Mouse (Mus musculus): ENCODE data around the gene Gcnt1. TPM values are rescaled to one million over a fixed set of nuclear protein-coding genes. Genes with fewer than 3 reads are reported as not detected.

The Gcnt1 gene
- total and polyA plus RNA-seq, 2 experiments from 2014 or later, result 2.5 to 9.9 TPM

GRCm38 (mm10) chr19:17337057-17337679 lies 35.5 kb downstream of the Gcnt1 start:
- peaks cover 36% of the 10 kb centered on the region for H3K4me1 ChIP-seq (ENCODE audit: control insufficient read depth, insufficient read depth)
- ATAC-seq (ENCODE audit: insufficient read depth, low read depth) (no peak), DNase-seq (ENCODE audit: low spot score) (no peak)
- TF ChIP-seq CTCF (IDR thresholded peaks at IDR 0.05; ENCODE audit: low read depth) (no peak), EP300 (IDR thresholded peaks at IDR 0.05; ENCODE audit: low read depth) (no peak)
- no peaks in the 10 kb centered on the region for H3K9me3 ChIP-seq (replicated peaks; ENCODE audit: control insufficient read depth, low read length)
- H3K27ac ChIP-seq (ENCODE audit: low read depth), result no peak overlapping the region
- no peak overlapping the region for H3K9ac ChIP-seq (replicated peaks; ENCODE audit: low read depth, low read length)
- no peak overlapping the region for H3K4me2 ChIP-seq (ENCODE audit: low read depth, low read length)
- peaks cover 4% of the 10 kb centered on the region; the same call in 1 of the 2 replicates for H3K36me3 ChIP-seq (replicated peaks; ENCODE audit: control insufficient read depth, insufficient read depth, low read length)
- H3K4me3 ChIP-seq (ENCODE audit: low read depth, low read length), result no peak overlapping the region
- WGBS, result 60% methylated on average over 7 of the region's 7 CpGs
- no peaks in the 10 kb centered on the region for H3K27me3 ChIP-seq (ENCODE audit: control insufficient read depth, insufficient read depth, low read length)

- H3K27me3 ChIP-seq (ENCODE audit: control insufficient read depth, insufficient read depth, low read length), result no peaks in the 10 kb centered on the region
- no peak overlapping the region for H3K4me3 ChIP-seq (ENCODE audit: low read depth, low read length)
- no peak overlapping the region for H3K4me2 ChIP-seq (ENCODE audit: low read depth, low read length)
- DNase-seq (ENCODE audit: low spot score), result no peak
- TF ChIP-seq EP300 (IDR thresholded peaks at IDR 0.05; ENCODE audit: low read depth) (no peak), CTCF (IDR thresholded peaks at IDR 0.05; ENCODE audit: low read depth) (no peak)
- H3K9ac ChIP-seq (replicated peaks; ENCODE audit: low read depth, low read length), result no peak overlapping the region
- H3K9me3 ChIP-seq (replicated peaks; ENCODE audit: control insufficient read depth, low read length), result no peaks in the 10 kb centered on the region
- no peak for ATAC-seq (ENCODE audit: insufficient read depth, low read depth)
- H3K27ac ChIP-seq (ENCODE audit: low read depth), result no peak overlapping the region
- peaks cover 36% of the 10 kb centered on the region for H3K4me1 ChIP-seq (ENCODE audit: control insufficient read depth, insufficient read depth)
- peaks cover 4% of the 10 kb centered on the region; the same call in 1 of the 2 replicates for H3K36me3 ChIP-seq (replicated peaks; ENCODE audit: control insufficient read depth, insufficient read depth, low read length)
- WGBS, result 77% methylated on average over 7 of the region's 7 CpGs
Observed at GRCm38 (mm10) chr19:17336646-17337045, 36.0 kb downstream of the Gcnt1 start.

- H3K36me3 ChIP-seq (replicated peaks; ENCODE audit: control insufficient read depth, insufficient read depth, low read length), result peaks cover 11% of the 10 kb centered on the region
- TF ChIP-seq EP300 (IDR thresholded peaks at IDR 0.05; ENCODE audit: low read depth), result no peak
- no peak for TF ChIP-seq CTCF (IDR thresholded peaks at IDR 0.05; ENCODE audit: low read depth)
- 59% methylated on average over 12 of the region's 12 CpGs for WGBS
- no peaks in the 10 kb centered on the region for H3K27me3 ChIP-seq (ENCODE audit: control insufficient read depth, insufficient read depth, low read length)
- no peak overlapping the region for H3K27ac ChIP-seq (ENCODE audit: low read depth)
- no peaks in the 10 kb centered on the region for H3K9me3 ChIP-seq (replicated peaks; ENCODE audit: control insufficient read depth, low read length)
- ATAC-seq (ENCODE audit: insufficient read depth, low read depth), result no peak
- H3K4me2 ChIP-seq (ENCODE audit: low read depth, low read length), result peak overlapping the region; percentile 21
- H3K4me1 ChIP-seq (ENCODE audit: control insufficient read depth, insufficient read depth), result peaks cover 36% of the 10 kb centered on the region
- H3K4me3 ChIP-seq (ENCODE audit: low read depth, low read length), result no peak overlapping the region
- no peak for DNase-seq (ENCODE audit: low spot score)
- H3K9ac ChIP-seq (replicated peaks; ENCODE audit: low read depth, low read length), result no peak overlapping the region
Observed at GRCm38 (mm10) chr19:17334644-17335333, 37.9 kb downstream of the Gcnt1 start.

GRCm38 (mm10) chr19:17333043-17333442 lies 39.6 kb downstream of the Gcnt1 start:
- Histone ChIP-seq H3K4me3 (ENCODE audit: low read depth, low read length) (no peak overlapping the region), H3K9me3 (replicated peaks; ENCODE audit: control insufficient read depth, low read length) (no peaks in the 10 kb centered on the region), H3K27me3 (ENCODE audit: control insufficient read depth, insufficient read depth, low read length) (no peaks in the 10 kb centered on the region), H3K4me1 (ENCODE audit: control insufficient read depth, insufficient read depth) (peaks cover 36% of the 10 kb centered on the region), H3K27ac (ENCODE audit: low read depth) (peak overlapping the region; percentile 57), H3K9ac (replicated peaks; ENCODE audit: low read depth, low read length) (no peak overlapping the region), H3K4me2 (ENCODE audit: low read depth, low read length) (peak overlapping the region; percentile 23), H3K36me3 (replicated peaks; ENCODE audit: control insufficient read depth, insufficient read depth, low read length) (peaks cover 20% of the 10 kb centered on the region)
- TF ChIP-seq CTCF (IDR thresholded peaks at IDR 0.05; ENCODE audit: low read depth) (no peak), EP300 (IDR thresholded peaks at IDR 0.05; ENCODE audit: low read depth) (no peak; the same call in 1 of the 2 replicates)
- WGBS, result 10% methylated on average over 7 of the region's 7 CpGs
- DNase-seq (ENCODE audit: low spot score) (peak; percentile 94), ATAC-seq (ENCODE audit: insufficient read depth, low read depth) (peak; percentile 96)

GRCm38 (mm10) chr19:17328916-17329315 lies 43.7 kb downstream of the Gcnt1 start:
- H3K9ac ChIP-seq (replicated peaks; ENCODE audit: low read depth, low read length), result no peak overlapping the region
- H3K4me1 ChIP-seq (ENCODE audit: control insufficient read depth, insufficient read depth), result peaks cover 14% of the 10 kb centered on the region
- no peak overlapping the region for H3K27ac ChIP-seq (ENCODE audit: low read depth)
- ATAC-seq (ENCODE audit: insufficient read depth, low read depth), result no peak
- no peak for DNase-seq (ENCODE audit: low spot score)
- H3K4me2 ChIP-seq (ENCODE audit: low read depth, low read length), result no peak overlapping the region
- H3K27me3 ChIP-seq (ENCODE audit: control insufficient read depth, insufficient read depth, low read length), result no peaks in the 10 kb centered on the region
- H3K9me3 ChIP-seq (replicated peaks; ENCODE audit: control insufficient read depth, low read length), result no peaks in the 10 kb centered on the region
- TF ChIP-seq EP300 (IDR thresholded peaks at IDR 0.05; ENCODE audit: low read depth) (no peak), CTCF (IDR thresholded peaks at IDR 0.05; ENCODE audit: low read depth) (no peak)
- peaks cover 22% of the 10 kb centered on the region for H3K36me3 ChIP-seq (replicated peaks; ENCODE audit: control insufficient read depth, insufficient read depth, low read length)
- no peak overlapping the region for H3K4me3 ChIP-seq (ENCODE audit: low read depth, low read length)
- 85% methylated on average over 10 of the region's 10 CpGs for WGBS

All from heart, postnatal 0 days (tissue).